Mouse (Mus musculus) heart, adult 2 months (tissue): ENCODE measurements around the gene Bmpr1a. TPM values are rescaled to one million over a fixed set of nuclear protein-coding genes. Genes with fewer than 3 reads are reported as not detected.
A peak's percentile ranks its signal among the peaks of the same experiment; 100 is the strongest.

ENCODE experiments used
- DNase-seq, 2 experiments: peaks; one replicate each; pipeline ENCODE4 v3.0.0; 2021
- H3K27ac ChIP-seq: fragments of 200-600 bp; 2 replicates; pipeline ENCODE4 v1.8.1; 2022
- H3K27me3 ChIP-seq: fragments of 200-500 bp; 2 replicates; pipeline ENCODE4 v1.6.1; 2012; ENCODE audit warnings: mild to moderate bottlenecking, low read length, inconsistent platforms, mixed read lengths; ENCODE audit not compliant: control insufficient read depth, insufficient read depth
- H3K36me3 ChIP-seq: fragments of 200-500 bp; 2 replicates; pipeline ENCODE4 v1.6.1; 2012; ENCODE audit warnings: low read length, inconsistent platforms; ENCODE audit not compliant: control insufficient read depth, insufficient read depth
- H3K4me1 ChIP-seq: fragments of 200-500 bp; 2 replicates; pipeline ENCODE4 v1.6.1; 2011; ENCODE audit warnings: low read length; ENCODE audit not compliant: control insufficient read depth, insufficient read depth
- H3K4me3 ChIP-seq: fragments of 200-600 bp; 2 replicates; pipeline ENCODE4 v1.8.1; 2022
- H3K79me2 ChIP-seq: fragments of 200-500 bp; replicated peaks from 2 replicates; pipeline ENCODE4 v1.6.1; 2012; ENCODE audit warnings: mild to moderate bottlenecking, inconsistent platforms, low read length, moderate library complexity, mixed read lengths; ENCODE audit not compliant: control insufficient read depth, insufficient read depth
- H3K9ac ChIP-seq: fragments of 200-500 bp; 2 replicates; pipeline ENCODE4 v1.6.1; 2012; ENCODE audit warnings: low read depth, mild to moderate bottlenecking, control low read depth, inconsistent platforms, low read length, mixed read lengths
- CTCF ChIP-seq: fragments of 200-600 bp; IDR thresholded peaks from 2 replicates; pipeline ENCODE4 v1.8.1; 2022; ENCODE audit warnings: antibody characterized with exemption, mild to moderate bottlenecking, moderate library complexity
- EP300 ChIP-seq: fragments of 200-500 bp; IDR thresholded peaks from 2 replicates; pipeline ENCODE4 v1.6.1; 2011; ENCODE audit warnings: low read depth, low read length, control low read depth; ENCODE audit not compliant: insufficient read depth
- POLR2A ChIP-seq: fragments of 200-500 bp; IDR thresholded peaks from 2 replicates; pipeline ENCODE4 v1.6.1; 2011; ENCODE audit warnings: mild to moderate bottlenecking, low read depth, low read length, control low read depth; ENCODE audit not compliant: insufficient read depth
- WGBS: fragments of 180-500 bp; shearing (Covaris S2); methylation state at CpG from one replicate; pipeline ENCODE4 v1.1.7; 2018; 5-methylcytosine and 5-hydroxymethylcytosine counted together
- intact Hi-C: fragments of 180-260 bp; cut with DNase I; formaldehyde crosslinking; loops from one replicate; pipeline ENCODE4 v1.15.1; 2025
- polyA plus RNA-seq: library from polyadenylated mRNA; depleted of rRNA; stranded (reverse); fragments of >200 nt; gene quantifications from 2 replicates; pipeline ENCODE4 v1.2.3, GENCODE M21; 2012
- total RNA-seq, 2 experiments: library from RNA; stranded (reverse); gene quantifications; 2 replicates each; pipeline ENCODE4 v1.2.3; 2021

Bmpr1a gene
- total and polyA plus RNA-seq, 3 experiments: 13.8 to 62.5 (median 58.4) TPM

- H3K9ac ChIP-seq: no peak overlapping the region
- WGBS: 69% methylated on average over 5 of the region's 5 CpGs
- intact Hi-C loops: loop anchor here (2.0 to 5.0 kb wide), 2 partner anchors 42 to 44 kb away; no protein-coding TSS in a partner anchor
Measured at GRCm38 (mm10) chr14:34504377-34504776, 1.2 kb upstream of the Bmpr1a start.

DNA sequence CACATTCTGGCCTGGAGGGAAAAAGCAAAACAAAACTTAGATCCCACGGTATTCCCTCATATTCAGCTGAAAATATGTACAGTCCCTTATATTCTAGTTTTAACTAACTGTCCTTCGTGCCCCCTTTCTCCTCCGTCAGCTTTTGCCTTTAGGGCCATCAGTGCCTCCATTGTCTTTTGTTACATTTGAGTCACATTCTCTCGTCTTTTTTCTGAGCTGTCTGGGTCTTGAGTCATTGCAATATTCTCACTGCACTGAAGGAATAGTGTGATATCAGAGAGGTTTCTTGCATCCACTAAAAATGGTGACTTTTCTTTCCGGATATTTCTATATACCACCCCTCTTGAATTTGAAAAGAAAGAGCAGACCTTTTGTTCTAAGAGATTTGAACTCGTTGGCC lies 618 bp upstream of the Bmpr1a start:
- Histone ChIP-seq H3K27ac (peak overlapping the region; percentile 96), H3K36me3 (peaks cover 10% of the 10 kb centered on the region), H3K4me1 (peaks cover 7% of the 10 kb centered on the region), H3K9ac (no peak overlapping the region), H3K79me2 (no peaks in the 10 kb centered on the region), H3K4me3 (no peak overlapping the region), H3K27me3 (peaks cover 2% of the 10 kb centered on the region; the same call in 1 of the 2 replicates)
- DNase-seq: no peak
- WGBS: 62% methylated on average over 6 of the region's 6 CpGs
- TF ChIP-seq POLR2A (no peak), CTCF (no peak), EP300 (no peak)
- intact Hi-C loops: loop anchor here (2.0 to 5.0 kb wide), 2 partner anchors 41 to 45 kb away; no protein-coding TSS in a partner anchor

More at GRCm38 (mm10) chr14:34504377-34504776, 1.2 kb upstream of the Bmpr1a start:
- peaks cover 10% of the 10 kb centered on the region for H3K36me3 ChIP-seq
- H3K27ac ChIP-seq: peak overlapping the region; percentile 96
- no peak for DNase-seq
- H3K4me1 ChIP-seq: peaks cover 7% of the 10 kb centered on the region
- peaks cover 2% of the 10 kb centered on the region; the same call in 1 of the 2 replicates for H3K27me3 ChIP-seq
- H3K4me3 ChIP-seq: no peak overlapping the region
- H3K79me2 ChIP-seq: no peaks in the 10 kb centered on the region
- TF ChIP-seq CTCF (no peak), POLR2A (no peak), EP300 (no peak)

DNA sequence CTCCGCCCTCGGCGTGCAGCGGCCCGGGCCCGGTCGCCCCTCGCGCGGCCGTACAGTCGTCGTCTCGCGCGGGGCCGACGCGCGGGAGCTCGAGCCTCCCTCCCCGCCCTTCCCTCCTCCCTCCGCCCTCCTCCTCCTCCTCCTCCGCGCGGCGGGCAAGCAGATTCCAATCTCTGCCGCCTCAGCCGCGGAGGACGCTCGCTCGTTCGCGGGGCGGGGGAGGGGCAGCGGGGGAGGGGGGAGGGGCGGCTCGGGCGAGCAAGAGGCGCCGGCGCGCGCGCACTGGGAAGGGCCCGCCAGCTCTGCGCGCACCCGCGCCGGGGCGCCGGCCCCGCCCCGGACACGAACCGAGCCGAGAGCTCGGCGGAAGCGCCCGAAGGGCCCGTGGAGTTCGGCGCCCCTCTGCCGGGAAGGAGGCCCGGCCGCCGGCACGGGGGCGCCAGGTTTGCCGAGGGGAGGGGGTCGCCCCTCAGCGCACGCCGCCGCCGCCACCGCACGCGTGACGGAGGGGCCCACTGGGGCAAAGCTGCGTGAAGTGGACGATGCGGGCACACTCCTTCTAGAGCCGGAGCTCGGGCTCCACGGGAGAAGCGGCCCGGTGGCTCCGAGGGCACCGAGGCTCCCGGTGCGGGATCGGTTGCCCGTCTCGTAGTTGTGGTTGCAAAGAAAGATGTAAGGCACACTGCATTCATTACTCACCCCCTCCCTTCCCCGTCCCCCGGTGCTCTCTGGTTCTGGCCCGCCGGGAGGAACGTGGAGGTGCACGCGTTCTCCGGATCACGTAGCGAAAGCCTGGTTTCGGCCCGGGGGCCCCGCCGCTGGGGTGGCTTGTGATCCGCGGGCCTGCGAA lies 441 bp downstream of the Bmpr1a start:
- peaks cover 14% of the 10 kb centered on the region for H3K36me3 ChIP-seq
- peaks cover 2% of the 10 kb centered on the region; the same call in 1 of the 2 replicates for H3K27me3 ChIP-seq
- H3K27ac ChIP-seq: peak overlapping the region; percentile 96
- peak; percentile 93 for DNase-seq
- H3K4me3 ChIP-seq: peak overlapping the region; percentile 83
- intact Hi-C loops: loop anchor here (5.0 kb wide), 1 partner anchor 40 kb away; no protein-coding TSS in a partner anchor
- peak overlapping the region; percentile 94 for H3K9ac ChIP-seq
- under 1% methylated on average over 83 of the region's 115 CpGs for WGBS
- peaks cover 5% of the 10 kb centered on the region for H3K4me1 ChIP-seq
- TF ChIP-seq POLR2A (peak; percentile 24; the same call in 1 of the 2 replicates), CTCF (no peak)
- no peaks in the 10 kb centered on the region for H3K79me2 ChIP-seq

DNA sequence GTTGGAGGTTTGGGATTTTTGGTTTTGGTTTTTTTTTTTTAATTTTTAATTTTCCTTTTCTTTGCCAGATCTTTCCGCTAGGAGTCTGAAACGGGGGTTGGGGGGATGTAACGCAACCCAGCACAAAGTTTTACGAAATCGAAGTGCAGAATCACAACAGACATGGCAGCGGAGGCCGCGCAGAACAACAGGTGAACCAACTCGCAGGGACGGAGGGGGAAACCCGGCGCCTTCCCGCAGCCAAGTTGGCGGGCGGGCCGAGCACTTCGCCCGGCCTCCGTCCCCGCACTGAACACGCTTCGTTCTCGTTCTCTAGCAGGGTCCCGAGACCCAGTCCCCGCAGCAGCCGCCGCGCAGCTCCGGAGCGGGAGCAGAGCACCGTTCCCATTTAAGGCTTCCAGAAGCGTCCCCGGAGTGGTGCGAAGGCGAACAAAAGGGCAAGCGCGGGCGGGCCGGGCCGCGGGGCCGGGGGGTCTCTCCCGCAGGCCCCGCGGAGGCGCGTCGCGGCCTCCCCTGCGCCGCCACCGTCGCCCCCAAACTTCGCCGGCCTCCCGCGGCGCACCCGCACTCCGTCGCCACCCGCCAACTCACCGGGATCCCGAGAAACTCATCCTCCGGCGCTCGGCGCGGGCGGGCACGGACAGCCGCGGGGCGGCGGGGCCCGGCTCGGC lies 1.2 kb downstream of the Bmpr1a start:
- peak overlapping the region; percentile 85 for H3K9ac ChIP-seq
- 0 out of 2 replicates have a peak, but pooled peaks have one; percentile 26 for TF ChIP-seq POLR2A
- TF ChIP-seq EP300: no peak
- TF ChIP-seq CTCF: no peak; the same call in 1 of the 2 replicates
- H3K27ac ChIP-seq: peak overlapping the region; percentile 90
- peak; percentile 60 to 71 for DNase-seq
- H3K27me3 ChIP-seq: peaks cover 2% of the 10 kb centered on the region; the same call in 1 of the 2 replicates
- under 1% methylated on average over 70 of the region's 77 CpGs for WGBS
- intact Hi-C loops: loop anchor here (5.0 kb wide), 1 partner anchor 40 kb away; no protein-coding TSS in a partner anchor
- peak overlapping the region; percentile 83 for H3K4me3 ChIP-seq
- H3K79me2 ChIP-seq: no peaks in the 10 kb centered on the region
- H3K36me3 ChIP-seq: peaks cover 18% of the 10 kb centered on the region
- peaks cover 10% of the 10 kb centered on the region for H3K4me1 ChIP-seq

- WGBS: 1% methylated on average over 16 of the region's 16 CpGs
- intact Hi-C loops: loop anchor here (5.0 kb wide), 1 partner anchor 39 kb away; no protein-coding TSS in a partner anchor
- TF ChIP-seq CTCF: no peak
- no peak for TF ChIP-seq EP300
- no peak for TF ChIP-seq POLR2A
- Histone ChIP-seq H3K36me3 (peaks cover 18% of the 10 kb centered on the region), H3K79me2 (no peaks in the 10 kb centered on the region), H3K4me3 (peak overlapping the region; percentile 83), H3K27ac (peak overlapping the region; percentile 90), H3K9ac (peak overlapping the region; percentile 85), H3K27me3 (peaks cover 2% of the 10 kb centered on the region; the same call in 1 of the 2 replicates), H3K4me1 (peaks cover 10% of the 10 kb centered on the region)
- DNase-seq: no peak
Measured at GRCm38 (mm10) chr14:34501447-34501803, 1.7 kb downstream of the Bmpr1a start.
